Mouse (Mus musculus): Measurements from ENCODE around the gene Wnk2.
"Not testable (repeated sequence)": the region's sequence is repeated elsewhere in the genome, so short reads cannot be mapped to it uniquely, and the experiment has no call there.

Gene Wnk2

GRCm38 (mm10) chr13:49092596-49092995, 55.2 kb downstream of the Wnk2 start:
- no peak for DNase-seq (ENCODE audit: low spot score)

- DNase-seq (ENCODE audit: low spot score), result no peak
Measured at GRCm38 (mm10) chr13:49090176-49090575, 57.6 kb downstream of the Wnk2 start.

GRCm38 (mm10) chr13:49088874-49089273, 58.9 kb downstream of the Wnk2 start:
- no peak for DNase-seq (ENCODE audit: low spot score)

- peak; percentile 33 for DNase-seq (ENCODE audit: low spot score)
Measured at GRCm38 (mm10) chr13:49087420-49087819, 60.4 kb downstream of the Wnk2 start.

- no peak for DNase-seq (ENCODE audit: low spot score)
Measured at GRCm38 (mm10) chr13:49086431-49086830, 61.4 kb downstream of the Wnk2 start.

- no peak for DNase-seq (ENCODE audit: low spot score)
Measured at GRCm38 (mm10) chr13:49085211-49085610, 62.6 kb downstream of the Wnk2 start.

GRCm38 (mm10) chr13:49084781-49085180, 63.0 kb downstream of the Wnk2 start:
- DNase-seq (ENCODE audit: low spot score), result no peak

- no peak for DNase-seq (ENCODE audit: low spot score)
Measured at GRCm38 (mm10) chr13:49083941-49084340, 63.9 kb downstream of the Wnk2 start.

GRCm38 (mm10) chr13:49082151-49082879, 65.5 kb downstream of the Wnk2 start:
- DNase-seq (ENCODE audit: low spot score), result no peak

- no peak for DNase-seq (ENCODE audit: low spot score)
Measured at GRCm38 (mm10) chr13:49076196-49076595, 71.6 kb downstream of the Wnk2 start.

GRCm38 (mm10) chr13:49075377-49075776, 72.4 kb downstream of the Wnk2 start:
- DNase-seq (ENCODE audit: low spot score), result no peak

- no peak for DNase-seq (ENCODE audit: low spot score)
Measured at GRCm38 (mm10) chr13:49073295-49073694, 74.5 kb downstream of the Wnk2 start.

- no peak for DNase-seq (ENCODE audit: low spot score)
Measured at GRCm38 (mm10) chr13:49071861-49072260, 76.0 kb downstream of the Wnk2 start.

- no peak for DNase-seq (ENCODE audit: low spot score)
Measured at GRCm38 (mm10) chr13:49069979-49070378, 77.8 kb downstream of the Wnk2 start.

GRCm38 (mm10) chr13:49069393-49069792, 78.4 kb downstream of the Wnk2 start:
- no peak for DNase-seq (ENCODE audit: low spot score)

- DNase-seq (ENCODE audit: low spot score), result no peak
Measured at GRCm38 (mm10) chr13:49064257-49064656, 83.6 kb downstream of the Wnk2 start.

GRCm38 (mm10) chr13:49060456-49060855, 87.4 kb downstream of the Wnk2 start:
- DNase-seq (ENCODE audit: low spot score), result no peak

- DNase-seq (ENCODE audit: low spot score), result peak; percentile 72
Measured at GRCm38 (mm10) chr13:49058528-49058927, 89.3 kb downstream of the Wnk2 start.

- no peak for DNase-seq (ENCODE audit: low spot score)
Measured at GRCm38 (mm10) chr13:49056304-49056703, 91.5 kb downstream of the Wnk2 start.

GRCm38 (mm10) chr13:49054753-49055152, 93.1 kb downstream of the Wnk2 start:
- DNase-seq (ENCODE audit: low spot score), result not testable (repeated sequence)

GRCm38 (mm10) chr13:49053333-49053732, 94.5 kb downstream of the Wnk2 start:
- peak; percentile 7 for DNase-seq (ENCODE audit: low spot score)

GRCm38 (mm10) chr13:49052512-49052911, 95.3 kb downstream of the Wnk2 start:
- DNase-seq (ENCODE audit: low spot score), result no peak

GRCm38 (mm10) chr13:49047393-49047792, 100.4 kb downstream of the Wnk2 start:
- no peak for DNase-seq (ENCODE audit: low spot score)

- DNase-seq (ENCODE audit: low spot score), result no peak
Measured at GRCm38 (mm10) chr13:49044145-49044561, 103.7 kb downstream of the Wnk2 start.
